Mouse (Mus musculus) liver, embryonic 13.5 days (tissue): ENCODE results near the gene Rac3. TPM values are rescaled to one million over a fixed set of nuclear protein-coding genes. Genes with fewer than 3 reads are reported as not detected.
A peak's percentile ranks its signal among the peaks of the same experiment; 100 is the strongest.
"Not testable (repeated sequence)": the region's sequence is repeated elsewhere in the genome, so short reads cannot be mapped to it uniquely, and the experiment has no call there.

Experiments
- ATAC-seq: fragments of 200-750 bp; cut with Nextera tagmentation; 2 replicates; pipeline ENCODE4 v1.8.0; 2017; ENCODE audit warnings: low read depth, mild to moderate bottlenecking, moderate number of reproducible peaks, moderate library complexity
- DNase-seq: peaks from one replicate; pipeline ENCODE4 v3.0.0; 2022
- H3K27ac ChIP-seq: fragments of 300-500 bp; sonication (generic); 2 replicates; pipeline ENCODE4 v1.5.1; 2015; ENCODE audit warnings: moderate library complexity, mild to moderate bottlenecking, inconsistent platforms
- H3K27me3 ChIP-seq: fragments of 300-500 bp; sonication (generic); 2 replicates; pipeline ENCODE4 v1.6.1; 2015; ENCODE audit warnings: mild to moderate bottlenecking, inconsistent platforms
- H3K36me3 ChIP-seq: fragments of 300-500 bp; sonication (generic); 2 replicates; pipeline ENCODE4 v1.6.1; 2015; ENCODE audit warnings: mild to moderate bottlenecking, inconsistent platforms
- H3K4me1 ChIP-seq: fragments of 300-500 bp; sonication (generic); replicated peaks from 2 replicates; pipeline ENCODE4 v1.6.1; 2015; ENCODE audit warnings: inconsistent platforms
- H3K4me2 ChIP-seq: fragments of 300-500 bp; sonication (generic); 2 replicates; pipeline ENCODE4 v1.6.1; 2015; ENCODE audit warnings: inconsistent platforms, mild to moderate bottlenecking, moderate library complexity
- H3K4me3 ChIP-seq: fragments of 300-500 bp; sonication (generic); replicated peaks from 2 replicates; pipeline ENCODE4 v1.5.1; 2015; ENCODE audit warnings: mild to moderate bottlenecking, inconsistent platforms
- H3K9ac ChIP-seq: fragments of 300-500 bp; sonication (generic); 2 replicates; pipeline ENCODE4 v1.6.1; 2015; ENCODE audit warnings: mild to moderate bottlenecking, inconsistent platforms
- H3K9me3 ChIP-seq: fragments of 300-500 bp; sonication (generic); replicated peaks from 2 replicates; pipeline ENCODE4 v1.6.1; 2016; ENCODE audit warnings: inconsistent platforms
- WGBS: fragments of 180-500 bp; shearing (Covaris S2); methylation state at CpG from one replicate; pipeline ENCODE4 v1.1.7; 2015; ENCODE audit not compliant: insufficient replicate concordance; 5-methylcytosine and 5-hydroxymethylcytosine counted together
- polyA plus RNA-seq: library from polyadenylated mRNA; unstranded; fragments of >200 nt; fragmentation: Nextera tagmentation; extraction: Ambion mirVana; gene quantifications from 2 replicates; pipeline ENCODE4 v1.2.1, GENCODE M21; 2015

Rac3 gene
- 1.7 and 2.3 TPM in 2 replicates for polyA plus RNA-seq

DNA sequence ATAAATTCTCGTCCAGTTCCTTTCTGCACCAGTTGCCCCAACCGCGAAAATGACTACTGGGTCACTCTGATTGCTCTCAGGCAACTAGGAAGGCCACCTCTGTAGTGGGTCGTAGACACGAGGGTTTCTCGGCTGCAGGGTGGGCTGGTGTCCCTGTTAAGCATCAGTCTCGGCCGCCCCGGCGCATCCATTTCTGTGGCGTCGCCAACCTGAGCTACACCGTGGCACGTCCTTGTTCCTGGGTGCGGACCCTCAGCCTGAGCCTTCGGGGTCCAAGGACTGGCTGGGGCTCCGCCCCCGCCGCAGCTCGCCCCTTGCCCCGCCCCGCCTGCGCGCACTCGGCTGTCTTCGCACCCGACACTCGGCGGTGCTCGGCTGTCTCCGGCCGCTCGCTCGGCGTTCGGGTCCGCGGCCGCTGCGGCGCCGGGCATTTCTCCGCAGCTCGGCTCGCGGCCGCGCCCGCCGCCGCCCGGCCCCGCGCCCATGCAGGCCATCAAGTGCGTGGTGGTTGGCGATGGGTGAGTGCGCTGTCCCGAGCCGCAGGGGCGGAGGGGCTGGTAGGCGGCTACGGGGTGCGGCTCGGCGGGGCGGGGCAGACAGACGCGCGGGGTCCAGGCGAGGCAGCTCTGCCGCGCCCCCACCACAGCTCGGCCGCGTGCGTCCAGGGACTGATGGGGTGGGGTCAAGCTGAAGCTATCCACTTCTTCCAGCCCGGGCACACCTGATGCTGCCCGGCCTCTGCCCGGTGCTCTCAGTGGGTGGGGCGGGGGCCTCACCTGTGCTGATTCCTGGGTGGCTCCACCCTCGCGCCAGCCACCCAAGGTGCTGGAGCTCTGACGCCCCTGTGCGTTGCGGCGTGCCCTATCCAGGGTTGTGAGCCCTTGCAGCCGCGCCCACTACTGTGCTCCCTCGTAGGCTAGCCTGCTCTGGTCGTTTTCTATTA, at the start of gene Rac3:
Gene Rac3, plus strand, starts transcription at position 347 of the 943 bp plus-strand sequence.
- Histone ChIP-seq H3K9me3 (no peaks in the 10 kb centered on the region), H3K9ac (peak within 1 kb of the TSS; percentile 61), H3K4me2 (peak within 1 kb of the TSS; percentile 81), H3K4me3 (peak within 1 kb of the TSS; percentile 58), H3K36me3 (peaks cover 25% of the 10 kb centered on the region; the same call in 1 of the 2 replicates), H3K27ac (no peak within 1 kb of the TSS), H3K27me3 (peaks cover 52% of the 10 kb centered on the region), H3K4me1 (peaks cover 25% of the 10 kb centered on the region)
- DNase-seq (no peak), ATAC-seq (peak; percentile 49)
- WGBS = 1% methylated on average over 88 of the region's 90 CpGs

DNA sequence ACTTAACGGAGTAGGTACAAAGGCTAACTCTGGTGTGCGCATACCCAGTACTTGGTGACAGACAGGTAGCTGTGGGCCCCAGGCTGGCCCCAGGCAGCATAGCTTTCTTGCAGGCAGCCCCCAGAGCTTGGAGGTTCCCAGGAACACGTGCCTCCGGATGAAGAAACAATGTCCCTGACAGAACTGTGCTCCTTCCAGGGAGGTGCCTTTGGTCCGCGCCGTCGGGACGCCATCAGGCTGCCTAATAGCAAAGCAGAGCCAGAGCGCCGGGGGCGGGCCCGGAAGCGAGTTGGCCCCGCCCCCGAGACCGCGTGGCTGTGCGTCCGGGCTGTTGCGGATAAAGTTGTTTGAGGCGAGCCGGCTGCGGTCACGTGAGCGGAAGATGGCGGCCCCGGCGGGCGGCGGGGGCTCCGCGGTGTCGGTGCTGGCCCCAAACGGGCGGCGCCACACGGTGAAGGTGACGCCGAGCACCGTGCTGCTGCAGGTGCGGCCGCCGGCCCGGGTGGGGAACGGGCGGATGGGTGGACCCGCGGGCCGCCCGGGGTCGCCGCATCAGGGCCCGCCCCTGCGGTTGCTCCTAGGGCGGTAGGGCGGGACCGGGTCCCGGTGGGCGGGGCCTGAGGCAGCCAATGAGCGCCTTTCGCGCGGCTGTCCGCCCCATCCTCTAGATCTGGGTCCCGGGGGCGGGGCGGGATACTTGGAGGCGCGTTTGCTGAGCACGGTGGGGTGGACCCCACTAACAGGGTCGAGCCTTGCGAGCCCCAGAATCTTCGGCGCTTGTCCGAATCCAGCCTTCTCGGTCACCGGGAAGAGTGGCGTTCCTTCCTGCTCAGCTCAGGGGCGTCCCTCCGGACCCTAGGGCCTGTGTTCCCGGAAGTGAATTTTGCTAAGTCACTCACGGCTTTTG, 48.3 kb upstream of the Rac3 start, which contains the start of gene Aspscr1:
Gene Aspscr1, plus strand, starts transcription at position 287 of the 907 bp plus-strand sequence.
- WGBS = 1% methylated on average over 82 of the region's 83 CpGs
- H3K4me3 ChIP-seq = peak within 1 kb of the TSS; percentile 80
- H3K4me2 ChIP-seq = peak within 1 kb of the TSS; percentile 90
- peaks cover 12% of the 10 kb centered on the region for H3K36me3 ChIP-seq
- DNase-seq (peak; percentile 96), ATAC-seq (peak; percentile 94)
- H3K9me3 ChIP-seq = no peaks in the 10 kb centered on the region
- H3K27ac ChIP-seq = peak within 1 kb of the TSS; percentile 91
- H3K9ac ChIP-seq = peak within 1 kb of the TSS; percentile 79
- peaks cover 46% of the 10 kb centered on the region for H3K4me1 ChIP-seq
- H3K27me3 ChIP-seq = no peaks in the 10 kb centered on the region

DNA sequence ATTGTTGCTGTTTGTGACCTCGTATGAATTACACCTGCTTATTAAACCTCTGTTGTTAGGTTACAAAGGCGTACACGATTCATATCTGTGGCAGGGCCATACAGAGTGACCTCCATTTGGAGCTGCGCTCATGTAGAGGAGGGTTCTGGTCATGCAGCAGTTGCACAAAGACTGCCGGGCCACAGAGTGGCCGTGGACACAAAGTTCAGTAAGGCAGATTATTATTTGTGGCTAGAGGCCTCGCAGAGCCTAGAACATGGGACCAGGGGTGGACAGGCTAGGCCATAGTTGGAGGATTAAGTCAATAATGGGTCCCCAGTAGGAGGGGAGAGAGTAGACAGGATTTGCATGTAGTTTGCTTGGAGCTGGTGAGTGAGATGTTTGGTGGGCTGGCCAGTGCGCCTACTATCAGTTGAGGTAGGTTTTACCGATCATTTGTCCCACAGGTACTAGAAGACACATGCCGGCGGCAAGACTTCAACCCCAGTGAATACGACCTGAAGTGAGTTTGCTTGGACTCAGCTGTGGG, 47.6 kb upstream of the Rac3 start:
- DNase-seq (no peak), ATAC-seq (peak; percentile 15)

GRCm38 (mm10) chr11:120675875-120676274, 45.4 kb upstream of the Rac3 start:
- not testable (repeated sequence) for H3K27ac ChIP-seq, ATAC-seq, H3K4me3 ChIP-seq, H3K9me3 ChIP-seq, DNase-seq, H3K4me2 ChIP-seq, H3K9ac ChIP-seq, H3K27me3 ChIP-seq
- WGBS = 50% methylated on average over 5 of the region's 5 CpGs
- peaks cover 46% of the 10 kb centered on the region for H3K4me1 ChIP-seq
- H3K36me3 ChIP-seq = peaks cover 41% of the 10 kb centered on the region

More for the DNA sequence above, 47.6 kb upstream of the Rac3 start:
- no peaks in the 10 kb centered on the region for H3K9me3 ChIP-seq
- H3K36me3 ChIP-seq = peaks cover 19% of the 10 kb centered on the region
- peak overlapping the region; percentile 90 for H3K4me2 ChIP-seq
- no peaks in the 10 kb centered on the region for H3K27me3 ChIP-seq
- WGBS = 26% methylated on average over 12 of the region's 12 CpGs
- peak overlapping the region; percentile 80 for H3K4me3 ChIP-seq
- H3K27ac ChIP-seq = peak overlapping the region; percentile 91
- H3K9ac ChIP-seq = peak overlapping the region; percentile 79
- peaks cover 46% of the 10 kb centered on the region for H3K4me1 ChIP-seq

- H3K4me3 ChIP-seq = no peak overlapping the region
- H3K9ac ChIP-seq = no peak overlapping the region
- H3K27ac ChIP-seq = no peak overlapping the region
- WGBS = 77% methylated on average over 4 of the region's 4 CpGs
- peaks cover 45% of the 10 kb centered on the region for H3K4me1 ChIP-seq
- no peaks in the 10 kb centered on the region for H3K9me3 ChIP-seq
- H3K4me2 ChIP-seq = no peak overlapping the region
- no peak for ATAC-seq
- DNase-seq = no peak
- H3K36me3 ChIP-seq = peaks cover 46% of the 10 kb centered on the region
- no peaks in the 10 kb centered on the region for H3K27me3 ChIP-seq
These were observed 44.3 kb upstream of the Rac3 start for GRCm38 (mm10) chr11:120676951-120677350.

DNA sequence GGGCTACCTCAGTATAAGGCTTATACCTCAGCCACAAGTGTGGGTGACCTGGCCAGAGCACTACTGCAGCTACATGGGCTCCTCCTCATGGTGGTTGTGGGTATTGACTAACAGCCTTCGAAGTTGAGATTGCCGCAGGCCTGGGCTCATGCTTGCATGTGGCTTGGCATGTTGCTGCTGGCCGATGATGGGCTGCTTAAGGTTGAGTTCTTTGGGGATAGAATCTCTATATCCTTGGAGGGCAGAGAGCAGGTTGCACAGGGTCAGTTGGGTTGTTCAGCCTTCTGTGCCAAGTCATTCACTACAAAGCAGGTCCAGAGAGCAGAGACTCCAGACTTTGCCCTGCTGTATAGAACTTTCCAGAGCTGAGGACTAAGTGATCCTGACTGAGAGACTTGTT, 41.4 kb upstream of the Rac3 start:
- DNase-seq (no peak), ATAC-seq (peak; percentile 47)
- no peaks in the 10 kb centered on the region for H3K9me3 ChIP-seq

GRCm38 (mm10) chr11:120682683-120683082, 38.6 kb upstream of the Rac3 start:
- WGBS = 85% methylated on average over 5 of the region's 5 CpGs
- DNase-seq = no peak
- ATAC-seq = no peak
- H3K4me2 ChIP-seq = no peak overlapping the region
- no peak overlapping the region for H3K9ac ChIP-seq
- H3K4me1 ChIP-seq = no peaks in the 10 kb centered on the region
- no peaks in the 10 kb centered on the region for H3K9me3 ChIP-seq
- no peak overlapping the region for H3K27ac ChIP-seq
- H3K27me3 ChIP-seq = no peaks in the 10 kb centered on the region
- peaks cover 53% of the 10 kb centered on the region for H3K36me3 ChIP-seq
- no peak overlapping the region for H3K4me3 ChIP-seq

More for the DNA sequence above, 41.4 kb upstream of the Rac3 start:
- Histone ChIP-seq H3K27me3 (no peaks in the 10 kb centered on the region), H3K4me1 (peaks cover 22% of the 10 kb centered on the region), H3K4me2 (no peak overlapping the region), H3K4me3 (no peak overlapping the region), H3K27ac (no peak overlapping the region), H3K9ac (no peak overlapping the region), H3K36me3 (peaks cover 46% of the 10 kb centered on the region)
- 68% methylated on average over 3 of the region's 3 CpGs for WGBS

- ATAC-seq (no peak), DNase-seq (no peak)
- peaks cover 52% of the 10 kb centered on the region for H3K36me3 ChIP-seq
- H3K9me3 ChIP-seq = no peaks in the 10 kb centered on the region
- H3K9ac ChIP-seq = no peak overlapping the region
- H3K4me3 ChIP-seq = no peak overlapping the region
- no peak overlapping the region for H3K4me2 ChIP-seq
- no peaks in the 10 kb centered on the region for H3K4me1 ChIP-seq
- H3K27ac ChIP-seq = no peak overlapping the region
- H3K27me3 ChIP-seq = no peaks in the 10 kb centered on the region
- WGBS = 66% methylated on average over 3 of the region's 3 CpGs
These were observed 37.7 kb upstream of the Rac3 start for GRCm38 (mm10) chr11:120683536-120683935.

GRCm38 (mm10) chr11:120684086-120684485, 37.2 kb upstream of the Rac3 start:
- H3K27me3 ChIP-seq = no peaks in the 10 kb centered on the region
- ATAC-seq (no peak), DNase-seq (no peak)
- H3K4me2 ChIP-seq = no peak overlapping the region
- no peaks in the 10 kb centered on the region for H3K9me3 ChIP-seq
- 56% methylated on average over 2 of the region's 2 CpGs for WGBS
- H3K27ac ChIP-seq = no peak overlapping the region
- H3K9ac ChIP-seq = no peak overlapping the region
- peaks cover 52% of the 10 kb centered on the region for H3K36me3 ChIP-seq
- no peak overlapping the region for H3K4me3 ChIP-seq
- H3K4me1 ChIP-seq = no peaks in the 10 kb centered on the region

- no peak for DNase-seq
- no peaks in the 10 kb centered on the region for H3K4me1 ChIP-seq
- H3K27ac ChIP-seq = no peak overlapping the region
- no peaks in the 10 kb centered on the region for H3K9me3 ChIP-seq
- no peak overlapping the region for H3K9ac ChIP-seq
- peaks cover 52% of the 10 kb centered on the region for H3K36me3 ChIP-seq
- ATAC-seq = no peak
- 72% methylated on average over 2 of the region's 2 CpGs for WGBS
- H3K27me3 ChIP-seq = no peaks in the 10 kb centered on the region
- no peak overlapping the region for H3K4me3 ChIP-seq
- no peak overlapping the region for H3K4me2 ChIP-seq
These were observed 36.6 kb upstream of the Rac3 start for GRCm38 (mm10) chr11:120684660-120685059.
